ENCODE assay signal across 12 mouse cellular contexts in the genomic region with DNA sequence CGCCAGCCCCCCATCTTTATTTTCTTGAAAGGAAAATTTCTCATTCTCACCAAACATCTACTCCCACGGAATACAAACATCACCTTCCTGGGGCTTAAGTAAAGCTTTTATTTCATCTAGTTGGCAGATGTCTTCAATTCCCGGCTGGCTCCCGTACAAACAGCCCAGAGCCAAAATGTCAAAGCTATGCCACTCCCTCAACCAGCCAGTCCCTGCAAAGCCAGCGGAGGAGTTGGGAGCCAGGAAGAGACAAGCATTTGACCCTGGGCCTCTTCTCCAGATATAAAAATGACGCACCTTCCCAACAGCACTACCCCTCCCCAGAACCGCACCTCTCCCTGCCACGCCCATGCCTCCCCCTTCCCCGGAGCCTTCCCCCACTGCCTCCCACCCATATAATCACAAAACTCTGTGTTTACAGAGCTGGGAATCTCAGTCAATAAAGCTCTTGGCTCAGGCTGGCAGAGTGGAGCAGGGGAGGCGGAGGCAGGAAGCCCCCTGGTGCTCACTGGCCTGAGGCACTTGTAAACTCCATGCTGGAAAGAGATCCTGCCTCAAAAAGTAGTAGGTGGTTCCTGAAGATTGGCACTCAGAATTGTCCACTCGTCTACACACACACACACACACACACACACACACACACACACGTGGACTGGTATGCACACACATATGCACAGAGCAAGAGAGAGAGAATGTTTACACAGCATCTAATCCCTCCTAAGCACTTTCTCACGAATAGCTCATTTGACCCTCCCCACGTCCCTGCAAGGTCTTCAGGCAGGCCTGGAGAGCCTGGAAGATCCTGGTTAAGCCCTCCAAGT.
DNase-seq lines count a peak whose midpoint lies in the region; ATAC-seq lines count a peak whose summit lies in the region.
"Had no signal": no experiment of that assay in that cellular context is flagged by ENCODE, and none has a peak within 500 bp of the region (broad histone marks: within the 10 kb centered on the region; RNA-seq: fewer than 3 reads in every experiment).

No protein-coding gene starts in this region.

- H3K4me1 ChIP-seq in embryonic facial prominence, embryonic 13.5 days, result peaks cover 16% of the 10 kb centered on the region

- ATAC-seq in embryonic facial prominence, embryonic 13.5 days (ENCODE audit: insufficient number of reproducible peaks, insufficient read depth, low FRiP score, low TSS enrichment, low read depth), result peak; percentile 73
- ATAC-seq: Patski had no signal

- 37% methylated on average over 14 of the region's 14 CpGs for whole genome bisulfite sequencing in embryonic facial prominence, embryonic 13.5 days

- H3K27me3 ChIP-seq in embryonic facial prominence, embryonic 13.5 days, result no peaks in the 10 kb centered on the region
- H3K27me3 ChIP-seq: limb, embryonic 12.5 days had no signal

- no peaks in the 10 kb centered on the region for H3K36me3 ChIP-seq in embryonic facial prominence, embryonic 13.5 days
- H3K36me3 ChIP-seq: limb, embryonic 12.5 days; midbrain, embryonic 10.5 days had no signal

- peak overlapping the region; percentile 78 for H3K27ac ChIP-seq in embryonic facial prominence, embryonic 13.5 days
- H3K27ac ChIP-seq: limb, embryonic 12.5 days had no signal

- no peak overlapping the region for H3K9ac ChIP-seq in embryonic facial prominence, embryonic 13.5 days
- H3K9ac ChIP-seq: limb, embryonic 12.5 days had no signal

- peak; percentile 44 to 51 for DNase-seq in cerebellum, postnatal 14 days
- no peak for DNase-seq in cerebellum, adult 18-20 months
- DNase-seq in layer of hippocampus, postnatal 14 days (ENCODE audit: low spot score in 2 of 2), result peak; percentile 30 to 47
- no peak for DNase-seq in layer of hippocampus, adult 9-11 months
- DNase-seq in lung, postnatal 14 days, result peak; percentile 34
- no peak for DNase-seq in T-cell, adult 2 months (ENCODE audit: low spot score)
- no peak for DNase-seq in thymus, adult 18-20 months
- DNase-seq: B cell, adult 2 months had no signal

- H3K4me3 ChIP-seq in embryonic facial prominence, embryonic 13.5 days, result no peak overlapping the region
- H3K4me3 ChIP-seq: limb, embryonic 12.5 days; midbrain, embryonic 10.5 days had no signal

- peaks cover 3% of the 10 kb centered on the region; the same call in 1 of the 2 replicates for H3K9me3 ChIP-seq in embryonic facial prominence, embryonic 13.5 days
- H3K9me3 ChIP-seq: limb, embryonic 12.5 days; midbrain, embryonic 10.5 days had no signal

- no peak overlapping the region for H3K4me2 ChIP-seq in embryonic facial prominence, embryonic 13.5 days
- H3K4me2 ChIP-seq: limb, embryonic 12.5 days had no signal

Comparison
In these comparisons a context has a peak if more than half of its experiments do, and no peak if none do; other contexts are left out.
1. DNase-seq: peak in cerebellum, postnatal 14 days (2 of 2), layer of hippocampus, postnatal 14 days (2 of 2) and lung, postnatal 14 days (single experiment); none in cerebellum, adult 18-20 months (0 of 2), layer of hippocampus, adult 9-11 months (single experiment), T-cell, adult 2 months (single experiment) and thymus, adult 18-20 months (0 of 2).